Mouse (Mus musculus) embryonic facial prominence, embryonic 11.5 days (tissue): ENCODE results near the gene Unc5b. TPM values are rescaled to one million over a fixed set of nuclear protein-coding genes. Genes with fewer than 3 reads are reported as not detected.

ENCODE experiments used
- ATAC-seq: fragments of 200-750 bp; cut with Nextera tagmentation; replicated peaks from 2 replicates; pipeline ENCODE4 v1.8.0; 2017; ENCODE audit warnings: low read depth; ENCODE audit not compliant: insufficient number of reproducible peaks, low FRiP score, low TSS enrichment
- DNase-seq: peaks from one replicate; pipeline ENCODE4 v3.0.0-alpha.2; 2015; ENCODE audit warnings: low spot score
- H3K27ac ChIP-seq: fragments of 300-500 bp; sonication (generic); replicated peaks from 2 replicates; pipeline ENCODE4 v1.5.1; 2014; ENCODE audit warnings: mild to moderate bottlenecking, low read depth, low read length, control low read depth
- H3K27me3 ChIP-seq: fragments of 300-500 bp; sonication (generic); 2 replicates; pipeline ENCODE4 v1.6.1; 2014; ENCODE audit warnings: mild to moderate bottlenecking, low read length, moderate library complexity, mixed read lengths; ENCODE audit not compliant: control insufficient read depth, insufficient read depth
- H3K36me3 ChIP-seq: fragments of 300-500 bp; sonication (generic); replicated peaks from 2 replicates; pipeline ENCODE4 v1.6.1; 2014; ENCODE audit warnings: low read depth, mild to moderate bottlenecking, low read length, moderate library complexity, mixed read lengths; ENCODE audit not compliant: control insufficient read depth, insufficient read depth
- H3K4me1 ChIP-seq: fragments of 300-500 bp; sonication (generic); 2 replicates; pipeline ENCODE4 v1.6.1; 2014; ENCODE audit warnings: low read length, mixed read lengths; ENCODE audit not compliant: control insufficient read depth, insufficient read depth
- H3K4me2 ChIP-seq: fragments of 300-500 bp; sonication (generic); 2 replicates; pipeline ENCODE4 v1.6.1; 2014; ENCODE audit warnings: low read depth, mild to moderate bottlenecking, control low read depth, low read length, moderate library complexity
- H3K4me3 ChIP-seq: fragments of 300-500 bp; sonication (generic); 2 replicates; pipeline ENCODE4 v1.5.1; 2014; ENCODE audit warnings: low read depth, low read length, control low read depth
- H3K9ac ChIP-seq: fragments of 300-500 bp; sonication (generic); replicated peaks from 2 replicates; pipeline ENCODE4 v1.6.1; 2014; ENCODE audit warnings: mild to moderate bottlenecking, control low read depth, low read length
- H3K9me3 ChIP-seq: fragments of 300-500 bp; sonication (generic); replicated peaks from 2 replicates; pipeline ENCODE4 v1.6.1; 2016; ENCODE audit warnings: mild to moderate bottlenecking, low read length, inconsistent platforms, mixed read lengths; ENCODE audit not compliant: control insufficient read depth
- WGBS: fragments of 180-500 bp; shearing (Covaris S2); extraction: QIAGEN DNeasy Blood & Tissue Kit; methylation state at CpG from one replicate; pipeline ENCODE4 v1.1.7; 2014; 5-methylcytosine and 5-hydroxymethylcytosine counted together
- polyA plus RNA-seq: library from polyadenylated mRNA; unstranded; fragments of >200 nt; fragmentation: Nextera tagmentation; extraction: Ambion mirVana; gene quantifications from 2 replicates; pipeline ENCODE4 v1.2.1, GENCODE M21; 2014

The Unc5b gene
- polyA plus RNA-seq, 1 experiment from 2014 or later: 4.0 TPM

GRCm38 (mm10) chr10:60723345-60723744 is 108.0 kb downstream of the Unc5b start:
- H3K4me3 ChIP-seq: no peak overlapping the region
- WGBS: 56% methylated on average over 1 of the region's 1 CpGs
- H3K9ac ChIP-seq: no peak overlapping the region
- H3K36me3 ChIP-seq: no peaks in the 10 kb centered on the region
- no peaks in the 10 kb centered on the region; the same call in 1 of the 2 replicates for H3K27me3 ChIP-seq
- H3K27ac ChIP-seq: no peak overlapping the region
- no peak overlapping the region for H3K4me2 ChIP-seq
- H3K9me3 ChIP-seq: no peaks in the 10 kb centered on the region
- DNase-seq (no peak), ATAC-seq (no peak)
- no peaks in the 10 kb centered on the region for H3K4me1 ChIP-seq

DNA sequence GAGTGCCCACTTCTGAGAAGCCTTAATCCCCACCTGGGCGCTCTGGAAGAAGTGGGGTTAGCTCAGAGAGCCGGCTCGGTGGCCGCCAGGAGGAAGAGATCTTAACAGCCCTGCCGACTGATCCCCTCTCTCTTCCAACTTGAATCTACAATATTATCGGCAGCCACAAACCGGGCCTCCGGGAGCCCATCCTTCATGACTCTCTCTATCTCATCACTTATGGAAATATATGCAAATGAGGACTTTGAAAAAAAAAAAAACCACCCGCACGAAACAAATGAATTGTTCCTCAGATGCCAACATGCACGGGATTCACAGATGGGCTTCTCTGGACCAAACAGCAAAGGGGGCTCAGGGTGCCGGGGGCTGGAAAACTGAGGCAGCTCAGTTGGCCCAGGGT is 109.7 kb downstream of the Unc5b start:
- no peak overlapping the region for H3K4me3 ChIP-seq
- WGBS: 56% methylated on average over 12 of the region's 12 CpGs
- no peak overlapping the region for H3K4me2 ChIP-seq
- no peak overlapping the region for H3K9ac ChIP-seq
- no peaks in the 10 kb centered on the region for H3K9me3 ChIP-seq
- H3K27ac ChIP-seq: no peak overlapping the region
- no peaks in the 10 kb centered on the region for H3K4me1 ChIP-seq
- DNase-seq (no peak), ATAC-seq (no peak)
- no peaks in the 10 kb centered on the region for H3K36me3 ChIP-seq
- no peaks in the 10 kb centered on the region; the same call in 1 of the 2 replicates for H3K27me3 ChIP-seq

GRCm38 (mm10) chr10:60720461-60720860 is 110.9 kb downstream of the Unc5b start:
- no peaks in the 10 kb centered on the region; the same call in 1 of the 2 replicates for H3K27me3 ChIP-seq
- H3K4me2 ChIP-seq: no peak overlapping the region
- ATAC-seq (no peak), DNase-seq (no peak)
- H3K4me1 ChIP-seq: no peaks in the 10 kb centered on the region
- H3K9me3 ChIP-seq: no peaks in the 10 kb centered on the region
- 71% methylated on average over 5 of the region's 5 CpGs for whole genome bisulfite sequencing
- no peaks in the 10 kb centered on the region for H3K36me3 ChIP-seq
- no peak overlapping the region for H3K9ac ChIP-seq
- no peak overlapping the region for H3K27ac ChIP-seq
- H3K4me3 ChIP-seq: no peak overlapping the region

DNA sequence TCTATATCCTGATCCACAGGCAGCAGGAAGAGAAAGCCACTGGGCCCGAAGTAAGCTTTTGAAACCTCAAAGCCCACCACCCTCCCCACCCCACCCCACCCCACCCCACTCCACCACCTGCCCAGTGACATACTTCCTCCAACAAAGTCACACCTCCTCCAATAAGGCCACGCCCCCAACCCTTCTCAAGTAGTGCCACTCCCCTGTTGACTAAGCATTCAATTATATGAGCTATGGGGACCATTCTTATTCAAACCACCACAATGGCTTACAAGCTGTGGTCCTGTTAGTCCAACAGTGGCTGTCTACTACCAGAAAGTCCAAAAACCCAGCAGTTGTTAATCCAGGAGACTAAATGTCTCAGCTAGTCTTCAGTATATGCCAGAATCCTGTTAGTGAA is 112.9 kb downstream of the Unc5b start:
- H3K9me3 ChIP-seq: no peaks in the 10 kb centered on the region
- H3K4me3 ChIP-seq: no peak overlapping the region
- no peaks in the 10 kb centered on the region; the same call in 1 of the 2 replicates for H3K27me3 ChIP-seq
- ATAC-seq: no peak
- no peak overlapping the region for H3K4me2 ChIP-seq
- H3K27ac ChIP-seq: no peak overlapping the region
- H3K36me3 ChIP-seq: no peaks in the 10 kb centered on the region
- H3K9ac ChIP-seq: no peak overlapping the region
- H3K4me1 ChIP-seq: no peaks in the 10 kb centered on the region
- WGBS: 93% methylated on average over 2 of the region's 2 CpGs
- DNase-seq: no peak

DNA sequence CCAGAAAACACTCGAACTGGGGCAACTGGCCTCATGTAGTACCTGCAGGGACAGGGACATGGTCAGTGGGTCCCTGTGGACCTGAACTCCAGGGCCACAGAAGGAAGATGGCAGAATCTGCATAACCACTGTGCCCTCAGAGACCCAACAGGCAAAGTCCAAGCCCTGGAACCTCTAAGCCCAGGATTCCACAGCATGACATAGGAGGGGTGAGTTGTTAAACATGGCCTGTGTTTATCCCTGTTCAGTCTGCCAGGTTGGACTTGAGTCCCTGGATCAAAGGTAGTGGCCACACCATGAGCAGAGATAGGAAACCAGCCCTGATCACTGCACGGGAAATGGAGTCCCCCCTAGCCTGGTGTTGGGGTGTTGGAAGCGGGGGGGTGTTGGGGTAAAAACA is 114.9 kb downstream of the Unc5b start:
- no peak for ATAC-seq
- no peaks in the 10 kb centered on the region for H3K36me3 ChIP-seq
- WGBS: 88% methylated on average over 3 of the region's 3 CpGs
- no peak overlapping the region for H3K4me3 ChIP-seq
- no peak overlapping the region for H3K9ac ChIP-seq
- no peak for DNase-seq
- no peaks in the 10 kb centered on the region; the same call in 1 of the 2 replicates for H3K27me3 ChIP-seq
- no peaks in the 10 kb centered on the region for H3K4me1 ChIP-seq
- H3K27ac ChIP-seq: no peak overlapping the region
- H3K4me2 ChIP-seq: no peak overlapping the region
- no peaks in the 10 kb centered on the region for H3K9me3 ChIP-seq

Other genes starting within 250 kb of the Unc5b start
- 0.56 and 0.87 TPM in 2 replicates for gene Cdh23, start 135.1 kb downstream of the Unc5b start, polyA plus RNA-seq
- gene Slc29a3, start 78.8 kb downstream of the Unc5b start, polyA plus RNA-seq: 7.0 and 8.2 TPM in 2 replicates